Mouse (Mus musculus) embryonic facial prominence, embryonic 11.5 days (tissue): ENCODE measurements around the gene 1600002K03Rik. TPM values are rescaled to one million over a fixed set of nuclear protein-coding genes. Genes with fewer than 3 reads are reported as not detected.

Experiments
- ATAC-seq: fragments of 200-750 bp; cut with Nextera tagmentation; replicated peaks from 2 replicates; pipeline ENCODE4 v1.8.0; 2017; ENCODE audit warnings: low read depth; ENCODE audit not compliant: insufficient number of reproducible peaks, low FRiP score, low TSS enrichment
- DNase-seq: peaks from one replicate; pipeline ENCODE4 v3.0.0-alpha.2; 2015; ENCODE audit warnings: low spot score
- H3K27ac ChIP-seq: fragments of 300-500 bp; sonication (generic); replicated peaks from 2 replicates; pipeline ENCODE4 v1.5.1; 2014; ENCODE audit warnings: mild to moderate bottlenecking, low read depth, low read length, control low read depth
- H3K27me3 ChIP-seq: fragments of 300-500 bp; sonication (generic); 2 replicates; pipeline ENCODE4 v1.6.1; 2014; ENCODE audit warnings: mild to moderate bottlenecking, low read length, moderate library complexity, mixed read lengths; ENCODE audit not compliant: control insufficient read depth, insufficient read depth
- H3K36me3 ChIP-seq: fragments of 300-500 bp; sonication (generic); replicated peaks from 2 replicates; pipeline ENCODE4 v1.6.1; 2014; ENCODE audit warnings: low read depth, mild to moderate bottlenecking, low read length, moderate library complexity, mixed read lengths; ENCODE audit not compliant: control insufficient read depth, insufficient read depth
- H3K4me1 ChIP-seq: fragments of 300-500 bp; sonication (generic); 2 replicates; pipeline ENCODE4 v1.6.1; 2014; ENCODE audit warnings: low read length, mixed read lengths; ENCODE audit not compliant: control insufficient read depth, insufficient read depth
- H3K4me2 ChIP-seq: fragments of 300-500 bp; sonication (generic); 2 replicates; pipeline ENCODE4 v1.6.1; 2014; ENCODE audit warnings: low read depth, mild to moderate bottlenecking, control low read depth, low read length, moderate library complexity
- H3K4me3 ChIP-seq: fragments of 300-500 bp; sonication (generic); 2 replicates; pipeline ENCODE4 v1.5.1; 2014; ENCODE audit warnings: low read depth, low read length, control low read depth
- H3K9ac ChIP-seq: fragments of 300-500 bp; sonication (generic); replicated peaks from 2 replicates; pipeline ENCODE4 v1.6.1; 2014; ENCODE audit warnings: mild to moderate bottlenecking, control low read depth, low read length
- H3K9me3 ChIP-seq: fragments of 300-500 bp; sonication (generic); replicated peaks from 2 replicates; pipeline ENCODE4 v1.6.1; 2016; ENCODE audit warnings: mild to moderate bottlenecking, low read length, inconsistent platforms, mixed read lengths; ENCODE audit not compliant: control insufficient read depth
- WGBS: fragments of 180-500 bp; shearing (Covaris S2); extraction: QIAGEN DNeasy Blood & Tissue Kit; methylation state at CpG from one replicate; pipeline ENCODE4 v1.1.7; 2014; 5-methylcytosine and 5-hydroxymethylcytosine counted together
- polyA plus RNA-seq: library from polyadenylated mRNA; unstranded; fragments of >200 nt; fragmentation: Nextera tagmentation; extraction: Ambion mirVana; gene quantifications from 2 replicates; pipeline ENCODE4 v1.2.1, GENCODE M21; 2014

Gene 1600002K03Rik
- polyA plus RNA-seq, 1 experiment from 2014 or later = 6.8 TPM

DNA sequence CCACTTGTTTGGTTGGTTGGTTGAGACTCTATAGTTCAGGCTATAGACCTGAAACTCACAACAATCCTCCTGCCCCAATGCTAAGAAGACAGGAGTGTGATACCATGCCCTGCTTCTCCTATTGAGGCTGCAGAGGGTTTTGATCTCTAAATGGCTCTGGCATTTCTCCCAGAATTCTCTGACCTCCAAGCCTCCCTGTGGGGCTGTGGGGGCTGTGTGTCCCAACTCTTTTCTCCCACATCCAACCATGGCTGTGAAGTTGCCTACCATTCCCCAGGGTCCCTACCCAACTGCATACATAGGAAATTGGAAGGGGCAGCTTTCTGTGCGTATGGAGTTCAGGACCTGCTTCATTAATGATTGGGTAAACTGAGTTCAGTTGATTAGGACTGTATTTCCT is 23.4 kb downstream of the 1600002K03Rik start:
- Histone ChIP-seq H3K36me3 (no peaks in the 10 kb centered on the region), H3K4me1 (no peaks in the 10 kb centered on the region; the same call in 1 of the 2 replicates), H3K9me3 (no peaks in the 10 kb centered on the region), H3K27me3 (peaks cover 5% of the 10 kb centered on the region), H3K9ac (no peak overlapping the region), H3K4me3 (no peak overlapping the region), H3K4me2 (no peak overlapping the region), H3K27ac (no peak overlapping the region)
- ATAC-seq (no peak), DNase-seq (no peak)
- 87% methylated on average over 1 of the region's 1 CpGs for WGBS

DNA sequence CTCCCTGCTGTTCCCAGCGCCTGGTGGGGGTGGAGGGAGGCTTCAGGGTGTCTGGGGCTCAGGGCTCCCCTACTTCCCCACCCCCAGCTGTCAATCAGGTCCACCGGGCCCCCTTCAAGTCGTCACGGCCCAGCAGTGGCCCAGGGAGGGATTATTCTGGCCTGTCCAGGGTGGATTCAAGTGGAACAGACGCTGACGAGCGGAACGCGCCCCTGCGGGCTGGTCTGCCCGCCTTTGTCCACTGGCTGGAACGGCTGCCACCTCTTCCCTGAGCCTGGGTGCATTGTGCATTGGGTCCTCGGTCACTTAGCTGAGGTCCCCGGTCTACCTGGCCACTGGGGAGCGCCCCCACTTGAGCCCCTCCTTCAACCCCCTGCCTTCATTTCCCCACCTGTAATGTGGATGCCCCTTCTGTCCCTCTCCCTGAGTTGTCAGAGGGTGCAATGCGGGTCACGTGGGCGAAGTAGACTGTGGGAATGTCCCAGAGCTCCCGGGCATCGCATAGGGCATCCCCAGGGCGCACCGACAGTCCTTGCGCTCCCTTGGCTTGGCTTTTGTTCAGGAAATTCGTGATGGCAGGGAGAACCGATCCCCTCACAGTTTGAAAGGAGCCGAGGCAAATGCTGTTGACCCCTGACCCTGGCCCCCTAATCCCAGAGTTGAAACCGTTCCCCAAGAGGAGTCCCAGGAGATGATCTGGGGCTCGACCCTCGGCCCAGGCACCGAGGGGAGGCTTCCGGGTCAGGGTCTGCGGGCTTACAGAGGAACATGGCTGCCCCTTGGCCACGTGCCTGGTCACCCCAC is 24.2 kb downstream of the 1600002K03Rik start:
- WGBS = 49% methylated on average over 33 of the region's 33 CpGs
- ATAC-seq = no peak
- no peak overlapping the region for H3K27ac ChIP-seq

DNA sequence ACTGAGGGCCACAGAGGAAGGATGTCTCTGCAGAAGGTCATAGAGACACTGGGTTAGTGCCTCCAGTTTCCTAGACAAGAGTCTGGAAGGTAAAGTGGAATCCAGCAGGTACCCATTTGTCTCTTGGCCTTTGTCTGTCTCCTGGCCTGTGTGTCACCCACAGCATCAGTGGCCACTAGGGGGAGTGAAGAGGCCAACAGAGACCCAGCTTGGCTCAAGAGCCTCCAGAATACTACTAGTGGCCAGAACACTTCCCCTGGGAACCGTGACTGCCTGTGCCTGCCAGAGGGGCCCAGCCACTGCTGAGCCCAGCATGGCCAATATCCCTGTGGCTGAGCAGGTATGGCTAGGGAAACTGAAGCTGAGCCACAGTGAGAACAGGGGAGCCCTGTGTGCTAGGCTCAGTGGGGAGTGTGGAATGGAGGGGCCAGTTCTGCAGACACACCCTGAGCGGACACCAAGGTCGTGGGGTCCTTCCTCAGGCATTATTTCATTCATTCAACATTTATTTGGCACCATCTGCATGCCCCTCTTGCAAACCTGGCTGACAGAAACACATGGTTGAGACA is 26.8 kb downstream of the 1600002K03Rik start:
- DNase-seq = peak; percentile 91
- whole genome bisulfite sequencing = 52% methylated on average over 3 of the region's 3 CpGs
- Histone ChIP-seq H3K36me3 (no peaks in the 10 kb centered on the region), H3K4me1 (no peaks in the 10 kb centered on the region; the same call in 1 of the 2 replicates), H3K4me3 (no peak overlapping the region), H3K9ac (peak overlapping the region; percentile 28; the same call in 1 of the 2 replicates), H3K9me3 (no peaks in the 10 kb centered on the region), H3K27ac (no peak overlapping the region), H3K4me2 (no peak overlapping the region), H3K27me3 (no peaks in the 10 kb centered on the region)
- ATAC-seq = peak; percentile 63; the same call in 1 of the 2 replicates

More for the DNA sequence above, 24.2 kb downstream of the 1600002K03Rik start:
- no peak overlapping the region for H3K4me2 ChIP-seq
- no peaks in the 10 kb centered on the region for H3K36me3 ChIP-seq
- no peaks in the 10 kb centered on the region; the same call in 1 of the 2 replicates for H3K4me1 ChIP-seq
- DNase-seq = no peak
- no peaks in the 10 kb centered on the region for H3K9me3 ChIP-seq
- no peak overlapping the region for H3K9ac ChIP-seq
- peaks cover 2% of the 10 kb centered on the region; the same call in 1 of the 2 replicates for H3K27me3 ChIP-seq
- H3K4me3 ChIP-seq = no peak overlapping the region

DNA sequence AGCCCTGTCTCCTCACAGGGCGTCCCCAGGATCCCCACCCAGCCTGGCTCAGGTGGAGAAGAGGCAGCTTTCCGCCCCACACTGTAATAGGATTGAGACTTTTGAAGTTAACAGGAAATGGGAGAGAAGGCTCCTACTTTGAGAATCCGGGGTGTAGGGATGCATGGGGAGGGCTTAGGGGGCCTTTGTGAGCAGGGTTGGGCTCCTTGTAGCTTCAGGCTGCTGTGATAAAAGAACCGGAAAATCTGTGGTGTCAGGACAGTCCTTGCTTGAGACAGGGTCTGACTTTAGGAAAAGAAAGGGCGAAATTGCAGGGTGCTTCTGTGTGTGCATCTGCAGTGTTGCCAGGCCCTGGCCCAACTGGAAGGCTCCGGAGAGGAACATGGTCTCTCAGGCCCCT is 27.7 kb downstream of the 1600002K03Rik start:
- H3K4me3 ChIP-seq = no peak overlapping the region

DNA sequence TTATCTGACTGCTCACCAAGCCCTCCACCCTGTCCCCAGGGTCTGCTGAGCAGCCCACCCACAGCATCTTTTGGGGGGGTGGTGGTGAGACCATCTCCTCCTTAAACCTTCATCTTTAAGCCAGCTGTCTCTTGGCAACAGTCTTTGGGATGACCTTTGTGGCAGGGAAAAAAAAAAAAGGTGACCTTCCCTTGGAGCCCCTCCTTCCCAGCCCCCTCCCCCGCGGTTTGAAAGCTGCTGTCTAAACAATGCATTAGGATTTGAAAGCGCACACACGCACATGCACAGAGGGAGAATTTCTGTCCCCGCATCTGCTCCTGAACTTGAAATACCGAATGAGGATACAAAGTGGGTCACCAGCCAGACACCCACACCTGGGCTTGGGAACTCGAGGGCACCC is 31.3 kb downstream of the 1600002K03Rik start:
- Histone ChIP-seq H3K27me3 (no peaks in the 10 kb centered on the region; the same call in 1 of the 2 replicates), H3K9me3 (no peaks in the 10 kb centered on the region), H3K4me1 (no peaks in the 10 kb centered on the region; the same call in 1 of the 2 replicates), H3K27ac (no peak overlapping the region), H3K9ac (peak overlapping the region; percentile 32; the same call in 1 of the 2 replicates), H3K4me3 (no peak overlapping the region), H3K4me2 (no peak overlapping the region), H3K36me3 (no peaks in the 10 kb centered on the region)
- ATAC-seq = no peak
- no peak for DNase-seq
- WGBS = 27% methylated on average over 7 of the region's 7 CpGs

More for the DNA sequence above, 27.7 kb downstream of the 1600002K03Rik start:
- no peaks in the 10 kb centered on the region for H3K36me3 ChIP-seq
- no peak overlapping the region for H3K9ac ChIP-seq
- H3K27ac ChIP-seq = no peak overlapping the region
- no peak for DNase-seq
- no peaks in the 10 kb centered on the region for H3K9me3 ChIP-seq
- no peaks in the 10 kb centered on the region; the same call in 1 of the 2 replicates for H3K4me1 ChIP-seq
- no peak for ATAC-seq
- 60% methylated on average over 6 of the region's 6 CpGs for WGBS
- no peak overlapping the region for H3K4me2 ChIP-seq
- H3K27me3 ChIP-seq = no peaks in the 10 kb centered on the region

DNA sequence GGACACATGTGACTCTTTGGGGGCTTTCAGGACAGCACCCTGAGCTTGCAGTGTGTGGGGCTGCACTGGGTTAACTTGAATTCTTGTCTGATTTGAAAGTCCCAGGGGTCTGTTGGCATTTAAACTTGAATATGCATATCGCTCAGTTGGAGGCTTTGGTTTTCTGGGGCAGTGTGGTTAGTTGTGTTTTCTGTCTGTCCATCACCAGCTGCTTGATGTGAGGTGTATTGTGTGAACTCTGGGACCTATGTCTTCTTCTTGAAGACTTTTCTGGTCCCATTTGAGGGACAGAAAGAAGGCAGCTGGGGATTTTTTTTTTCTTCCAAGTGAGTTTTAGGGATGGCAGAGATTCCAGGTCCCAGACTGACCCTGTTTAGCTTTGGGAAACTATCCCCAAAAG is 34.5 kb downstream of the 1600002K03Rik start:
- 56% methylated on average over 1 of the region's 1 CpGs for WGBS
- Histone ChIP-seq H3K4me3 (no peak overlapping the region), H3K27ac (no peak overlapping the region), H3K9ac (no peak overlapping the region), H3K27me3 (no peaks in the 10 kb centered on the region; the same call in 1 of the 2 replicates), H3K4me1 (no peaks in the 10 kb centered on the region), H3K9me3 (no peaks in the 10 kb centered on the region), H3K36me3 (no peaks in the 10 kb centered on the region), H3K4me2 (no peak overlapping the region)
- ATAC-seq (no peak), DNase-seq (no peak)

DNA sequence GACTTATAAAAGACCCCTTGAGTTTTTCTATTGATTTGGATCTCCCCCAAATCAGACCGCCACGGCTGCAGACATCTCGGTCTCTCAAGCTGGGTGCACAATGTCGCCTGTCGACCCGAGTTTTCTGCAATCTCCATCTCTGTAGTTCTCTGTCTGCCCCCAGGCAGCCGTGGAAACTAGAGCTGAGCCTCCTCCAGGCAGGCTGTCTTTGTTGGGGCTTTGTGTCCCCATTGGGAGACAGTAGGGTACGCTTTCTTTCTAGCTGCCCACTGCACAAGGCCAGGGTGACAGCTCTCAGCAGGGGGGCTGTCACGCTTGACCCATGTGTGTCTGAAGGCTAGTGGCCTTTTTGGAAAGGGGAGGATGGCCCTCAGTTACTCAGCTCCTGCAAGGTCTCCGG is 34.9 kb downstream of the 1600002K03Rik start:
- no peaks in the 10 kb centered on the region; the same call in 1 of the 2 replicates for H3K27me3 ChIP-seq
- H3K36me3 ChIP-seq = no peaks in the 10 kb centered on the region
- ATAC-seq (no peak), DNase-seq (no peak)
- H3K27ac ChIP-seq = no peak overlapping the region
- no peak overlapping the region for H3K9ac ChIP-seq
- no peak overlapping the region for H3K4me2 ChIP-seq
- H3K9me3 ChIP-seq = no peaks in the 10 kb centered on the region
- 45% methylated on average over 10 of the region's 10 CpGs for WGBS
- no peaks in the 10 kb centered on the region for H3K4me1 ChIP-seq
- no peak overlapping the region for H3K4me3 ChIP-seq

DNA sequence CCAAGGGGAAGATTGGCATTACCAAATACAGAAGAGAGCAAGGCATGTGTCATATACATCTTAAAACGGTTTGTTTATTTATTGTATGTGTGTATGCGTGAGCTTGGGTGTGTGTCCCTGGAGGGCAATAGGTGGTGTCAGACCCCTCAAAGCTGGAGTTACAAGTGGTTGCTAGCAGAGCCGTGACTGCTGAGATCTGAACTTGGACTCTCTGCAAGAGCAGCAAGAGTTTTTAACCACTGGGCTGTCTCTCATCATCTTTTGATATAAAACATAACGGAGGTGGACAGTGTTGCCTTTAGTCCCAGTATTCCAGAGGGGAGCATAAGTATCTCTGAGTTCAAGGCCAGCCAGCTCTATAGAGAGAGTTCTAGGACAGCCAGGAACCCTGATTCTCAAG is 35.5 kb downstream of the 1600002K03Rik start:
- Histone ChIP-seq H3K4me2 (no peak overlapping the region), H3K9me3 (no peaks in the 10 kb centered on the region), H3K27ac (no peak overlapping the region), H3K4me3 (no peak overlapping the region), H3K27me3 (no peaks in the 10 kb centered on the region; the same call in 1 of the 2 replicates), H3K36me3 (no peaks in the 10 kb centered on the region), H3K9ac (no peak overlapping the region), H3K4me1 (no peaks in the 10 kb centered on the region)
- WGBS = 78% methylated on average over 4 of the region's 4 CpGs
- no peak for ATAC-seq
- DNase-seq = no peak
